Mouse (Mus musculus) stomach, embryonic 14.5 days (tissue): ENCODE measurements around the gene Cdca4. TPM values are rescaled to one million over a fixed set of nuclear protein-coding genes. Genes with fewer than 3 reads are reported as not detected.

Source experiments
- ATAC-seq: fragments of 200-750 bp; cut with Nextera tagmentation; 2 replicates; pipeline ENCODE4 v1.8.0; 2017; ENCODE audit warnings: low read depth, moderate TSS enrichment; ENCODE audit not compliant: insufficient number of reproducible peaks, insufficient read depth, low FRiP score
- H3K27ac ChIP-seq: fragments of 300-500 bp; sonication (generic); 2 replicates; pipeline ENCODE4 v1.5.1; 2014; ENCODE audit warnings: mild to moderate bottlenecking, low read length, moderate library complexity, mixed read lengths
- H3K27me3 ChIP-seq: fragments of 300-500 bp; sonication (generic); 2 replicates; pipeline ENCODE4 v1.6.1; 2014; ENCODE audit warnings: low read length, control low read depth, mixed read lengths; ENCODE audit not compliant: control insufficient read depth, insufficient read depth
- H3K36me3 ChIP-seq: fragments of 300-500 bp; sonication (generic); 2 replicates; pipeline ENCODE4 v1.6.1; 2014; ENCODE audit warnings: mild to moderate bottlenecking, control low read depth, low read length, moderate library complexity, mixed read lengths; ENCODE audit not compliant: control insufficient read depth, insufficient read depth
- H3K4me1 ChIP-seq: fragments of 300-500 bp; sonication (generic); 2 replicates; pipeline ENCODE4 v1.6.1; 2014; ENCODE audit warnings: low read length, control low read depth, mixed read lengths; ENCODE audit not compliant: control insufficient read depth, insufficient read depth
- H3K4me2 ChIP-seq: fragments of 300-500 bp; sonication (generic); replicated peaks from 2 replicates; pipeline ENCODE4 v1.6.1; 2014; ENCODE audit warnings: low read depth, low read length, control low read depth
- H3K4me3 ChIP-seq: fragments of 300-500 bp; sonication (generic); 2 replicates; pipeline ENCODE4 v1.5.1; 2014; ENCODE audit warnings: low read depth, low read length, control low read depth
- H3K9ac ChIP-seq: fragments of 300-500 bp; sonication (generic); replicated peaks from 2 replicates; pipeline ENCODE4 v1.6.1; 2014; ENCODE audit warnings: low read depth, mild to moderate bottlenecking, control low read depth, low read length, moderate library complexity, mixed read lengths
- H3K9me3 ChIP-seq: fragments of 300-500 bp; sonication (generic); 2 replicates; pipeline ENCODE4 v1.6.1; 2016; ENCODE audit warnings: low read depth, low read length, control low read depth; ENCODE audit not compliant: control insufficient read depth
- WGBS: fragments of 180-500 bp; shearing (Covaris S2); extraction: QIAGEN DNeasy Blood & Tissue Kit; methylation state at CpG from one replicate; pipeline ENCODE4 v1.1.7; 2014; 5-methylcytosine and 5-hydroxymethylcytosine counted together
- polyA plus RNA-seq: library from polyadenylated mRNA; unstranded; fragments of >200 nt; fragmentation: Nextera tagmentation; extraction: Ambion mirVana; gene quantifications from 2 replicates; pipeline ENCODE4 v1.2.1, GENCODE M21; 2014

Gene Cdca4
- polyA plus RNA-seq, 1 experiment from 2014 or later = 130 TPM

GRCm38 (mm10) chr12:112872991-112873390 is 43.8 kb upstream of the Cdca4 start:
- no peak for ATAC-seq
- WGBS = 83% methylated on average over 10 of the region's 10 CpGs
- Histone ChIP-seq H3K4me2 (no peak overlapping the region), H3K4me1 (peaks cover 25% of the 10 kb centered on the region; the same call in 1 of the 2 replicates), H3K9me3 (no peaks in the 10 kb centered on the region), H3K4me3 (no peak overlapping the region), H3K36me3 (no peaks in the 10 kb centered on the region), H3K27me3 (peaks cover 18% of the 10 kb centered on the region), H3K9ac (no peak overlapping the region), H3K27ac (no peak overlapping the region)

- no peak overlapping the region for H3K27ac ChIP-seq
- 88% methylated on average over 2 of the region's 2 CpGs for WGBS
Measured at GRCm38 (mm10) chr12:112871272-112871671, 42.0 kb upstream of the Cdca4 start.

DNA sequence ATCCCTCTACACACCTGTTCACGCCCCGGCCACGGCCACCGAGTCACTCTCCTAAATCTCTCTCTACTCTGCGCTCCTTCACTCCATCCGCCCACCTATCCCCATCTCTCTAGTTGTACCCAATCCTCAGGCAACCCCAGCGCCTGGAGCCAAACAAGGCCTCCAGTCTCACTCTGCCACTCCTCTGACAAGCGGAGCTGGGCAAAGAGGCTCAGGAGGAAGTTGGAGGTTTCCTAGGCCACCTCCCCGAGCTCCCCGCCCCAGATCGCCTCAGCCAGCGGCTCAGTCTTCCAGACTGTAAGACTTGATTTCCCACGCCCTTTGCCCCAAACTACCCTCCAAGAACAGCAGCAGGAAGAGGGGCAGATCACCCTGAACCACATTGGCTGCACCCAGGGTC is 41.6 kb upstream of the Cdca4 start:
- Histone ChIP-seq H3K4me1 (peaks cover 11% of the 10 kb centered on the region; the same call in 1 of the 2 replicates), H3K27me3 (peaks cover 13% of the 10 kb centered on the region), H3K36me3 (no peaks in the 10 kb centered on the region), H3K4me3 (no peak overlapping the region), H3K4me2 (no peak overlapping the region), H3K9me3 (no peaks in the 10 kb centered on the region), H3K9ac (no peak overlapping the region), H3K27ac (no peak overlapping the region)
- 50% methylated on average over 13 of the region's 13 CpGs for WGBS
- ATAC-seq = no peak

More at GRCm38 (mm10) chr12:112871272-112871671, 42.0 kb upstream of the Cdca4 start:
- H3K27me3 ChIP-seq = peaks cover 14% of the 10 kb centered on the region
- no peaks in the 10 kb centered on the region for H3K36me3 ChIP-seq
- ATAC-seq = no peak
- no peak overlapping the region for H3K9ac ChIP-seq
- no peak overlapping the region for H3K4me3 ChIP-seq
- H3K4me2 ChIP-seq = no peak overlapping the region
- H3K4me1 ChIP-seq = peaks cover 15% of the 10 kb centered on the region; the same call in 1 of the 2 replicates
- no peaks in the 10 kb centered on the region for H3K9me3 ChIP-seq

DNA sequence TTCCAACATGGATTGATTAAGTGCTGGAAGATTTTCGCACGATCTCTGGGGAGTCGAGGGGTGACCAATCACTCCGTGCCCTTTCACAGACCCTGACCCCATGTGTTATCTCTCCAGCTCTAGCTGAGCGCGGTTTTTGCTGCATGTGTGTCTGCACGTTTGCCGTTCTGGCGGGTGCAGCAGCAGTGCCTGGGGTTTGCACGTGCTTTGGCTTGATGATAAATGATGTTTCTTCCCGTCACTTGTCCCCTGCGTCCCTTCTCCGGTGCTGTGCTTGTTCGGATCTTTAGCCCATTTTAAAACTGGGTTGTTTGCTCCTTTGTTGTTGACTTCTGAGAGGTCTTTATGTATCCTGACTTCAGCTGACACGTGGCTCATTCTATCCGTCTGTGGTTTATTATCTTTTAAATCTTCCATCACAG is 40.6 kb upstream of the Cdca4 start:
- H3K36me3 ChIP-seq = no peaks in the 10 kb centered on the region
- H3K27ac ChIP-seq = no peak overlapping the region
- WGBS = 4% methylated on average over 16 of the region's 16 CpGs
- no peak overlapping the region for H3K4me3 ChIP-seq
- H3K4me2 ChIP-seq = no peak overlapping the region; the same call in 1 of the 2 replicates
- H3K9me3 ChIP-seq = no peaks in the 10 kb centered on the region
- H3K4me1 ChIP-seq = 0 out of 2 replicates have a peak, but pooled peaks cover 11% of the 10 kb centered on the region
- ATAC-seq = no peak
- no peak overlapping the region for H3K9ac ChIP-seq
- peaks cover 7% of the 10 kb centered on the region for H3K27me3 ChIP-seq

GRCm38 (mm10) chr12:112868178-112869087 is 39.2 kb upstream of the Cdca4 start, which contains the start of gene Gpr132:
Gene Gpr132, minus strand, starts transcription at chr12:112868228.
- Histone ChIP-seq H3K9me3 (no peaks in the 10 kb centered on the region), H3K27ac (no peak within 1 kb of the TSS), H3K4me3 (no peak within 1 kb of the TSS), H3K4me1 (0 out of 2 replicates have a peak, but pooled peaks cover 5% of the 10 kb centered on the region), H3K9ac (no peak within 1 kb of the TSS), H3K36me3 (no peaks in the 10 kb centered on the region), H3K27me3 (no peaks in the 10 kb centered on the region), H3K4me2 (no peak within 1 kb of the TSS)
- WGBS = 63% methylated on average over 13 of the region's 13 CpGs
- ATAC-seq = no peak

- no peak overlapping the region for H3K4me2 ChIP-seq
- no peak overlapping the region for H3K4me3 ChIP-seq
- H3K9ac ChIP-seq = no peak overlapping the region
- ATAC-seq = no peak
- H3K36me3 ChIP-seq = no peaks in the 10 kb centered on the region
- no peaks in the 10 kb centered on the region for H3K27me3 ChIP-seq
- 0 out of 2 replicates have a peak, but pooled peaks cover 5% of the 10 kb centered on the region for H3K4me1 ChIP-seq
- H3K27ac ChIP-seq = no peak overlapping the region
- WGBS = 88% methylated on average over 7 of the region's 7 CpGs
- no peaks in the 10 kb centered on the region for H3K9me3 ChIP-seq
Measured at GRCm38 (mm10) chr12:112867106-112867674, 38.0 kb upstream of the Cdca4 start.

DNA sequence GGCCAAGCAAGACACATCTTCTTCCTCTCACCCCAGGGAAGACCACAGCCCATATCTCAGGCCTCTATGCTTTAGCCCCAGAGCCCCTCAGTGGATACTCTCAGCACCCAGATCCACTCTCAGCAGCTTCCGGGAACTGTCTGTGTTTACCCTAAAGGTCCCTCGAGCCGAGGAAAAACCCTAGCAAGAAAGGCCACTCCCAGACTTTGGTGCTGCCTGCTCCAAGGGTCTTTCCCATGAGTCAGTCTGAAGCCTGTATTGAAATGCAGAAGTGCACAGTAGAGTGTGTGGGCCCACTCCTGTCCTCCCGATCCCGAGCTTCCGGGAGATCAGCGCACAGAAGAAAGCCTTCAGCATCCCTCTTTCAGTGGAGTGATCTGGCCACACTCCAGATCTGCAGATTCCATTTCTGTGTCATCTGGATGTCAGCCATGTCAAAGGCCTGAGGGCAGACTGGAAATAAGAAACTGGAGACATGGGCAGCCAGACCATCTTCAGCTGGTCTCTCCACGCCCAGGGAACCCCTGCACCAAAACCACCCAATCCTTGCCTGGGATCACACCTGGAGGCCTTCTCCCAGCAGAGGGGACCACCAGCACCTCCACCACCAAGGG is 37.4 kb upstream of the Cdca4 start:
- Histone ChIP-seq H3K4me2 (no peak overlapping the region), H3K27ac (no peak overlapping the region), H3K4me3 (no peak overlapping the region), H3K36me3 (no peaks in the 10 kb centered on the region), H3K9ac (no peak overlapping the region), H3K27me3 (no peaks in the 10 kb centered on the region), H3K4me1 (0 out of 2 replicates have a peak, but pooled peaks cover 5% of the 10 kb centered on the region), H3K9me3 (no peaks in the 10 kb centered on the region)
- no peak for ATAC-seq
- WGBS = 60% methylated on average over 8 of the region's 8 CpGs

DNA sequence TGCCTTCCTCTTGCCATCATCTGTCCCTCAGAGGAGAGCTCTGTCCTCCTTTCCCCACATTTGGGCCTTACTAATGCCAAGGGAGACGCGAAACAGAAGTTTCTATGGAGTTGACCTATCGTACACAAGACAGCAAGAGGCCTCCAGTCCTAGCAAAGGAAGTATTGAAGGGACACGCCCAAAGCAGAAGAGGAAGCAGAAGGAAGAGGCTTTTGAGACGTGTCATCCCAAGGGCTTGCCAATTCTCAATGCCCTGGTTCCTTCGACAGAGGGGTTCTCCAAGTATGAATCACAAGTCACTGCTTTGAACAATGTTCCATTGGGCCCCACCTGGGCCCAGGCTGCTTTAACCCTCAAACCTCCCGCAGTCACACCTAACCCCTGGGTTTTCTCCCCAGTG is 35.6 kb upstream of the Cdca4 start:
- no peak overlapping the region for H3K27ac ChIP-seq
- no peaks in the 10 kb centered on the region for H3K36me3 ChIP-seq
- 0 out of 2 replicates have a peak, but pooled peaks cover 3% of the 10 kb centered on the region for H3K4me1 ChIP-seq
- no peaks in the 10 kb centered on the region for H3K9me3 ChIP-seq
- no peak for ATAC-seq
- whole genome bisulfite sequencing = 78% methylated on average over 7 of the region's 7 CpGs
- no peak overlapping the region for H3K4me2 ChIP-seq
- H3K4me3 ChIP-seq = no peak overlapping the region
- no peaks in the 10 kb centered on the region for H3K27me3 ChIP-seq
- no peak overlapping the region for H3K9ac ChIP-seq
